Mouse (Mus musculus) limb, embryonic 13.5 days (tissue): ENCODE data around the gene Tnfsf8. TPM values are rescaled to one million over a fixed set of nuclear protein-coding genes. Genes with fewer than 3 reads are reported as not detected.

Experiments
- ATAC-seq: fragments of 200-750 bp; cut with Nextera tagmentation; 2 replicates; pipeline ENCODE4 v1.8.0; 2017; ENCODE audit warnings: low read depth, moderate number of reproducible peaks, moderate TSS enrichment; ENCODE audit not compliant: low FRiP score
- H3K27ac ChIP-seq: fragments of 300-500 bp; sonication (generic); 2 replicates; pipeline ENCODE4 v1.5.1; 2015; ENCODE audit warnings: inconsistent platforms, mild to moderate bottlenecking, moderate library complexity
- H3K27me3 ChIP-seq: fragments of 300-500 bp; sonication (generic); 2 replicates; pipeline ENCODE4 v1.6.1; 2015; ENCODE audit warnings: mild to moderate bottlenecking, inconsistent platforms
- H3K36me3 ChIP-seq: fragments of 300-500 bp; sonication (generic); 2 replicates; pipeline ENCODE4 v1.6.1; 2015; ENCODE audit warnings: inconsistent platforms, mild to moderate bottlenecking, moderate library complexity
- H3K4me1 ChIP-seq: fragments of 300-500 bp; sonication (generic); 2 replicates; pipeline ENCODE4 v1.6.1; 2015; ENCODE audit warnings: inconsistent platforms
- H3K4me2 ChIP-seq: fragments of 300-500 bp; sonication (generic); replicated peaks from 2 replicates; pipeline ENCODE4 v1.6.1; 2015; ENCODE audit warnings: inconsistent platforms, mild to moderate bottlenecking, moderate library complexity
- H3K4me3 ChIP-seq: fragments of 300-500 bp; sonication (generic); 2 replicates; pipeline ENCODE4 v1.5.1; 2015; ENCODE audit warnings: moderate library complexity, mild to moderate bottlenecking, inconsistent platforms
- H3K9ac ChIP-seq: fragments of 300-500 bp; sonication (generic); 2 replicates; pipeline ENCODE4 v1.6.1; 2015; ENCODE audit warnings: mild to moderate bottlenecking, inconsistent platforms
- H3K9me3 ChIP-seq: fragments of 300-500 bp; sonication (generic); 2 replicates; pipeline ENCODE4 v1.6.1; 2016; ENCODE audit warnings: inconsistent platforms
- WGBS: fragments of 180-500 bp; shearing (Covaris S2); methylation state at CpG from one replicate; pipeline ENCODE4 v1.1.7; 2015; 5-methylcytosine and 5-hydroxymethylcytosine counted together
- polyA plus RNA-seq: library from polyadenylated mRNA; unstranded; fragments of >200 nt; fragmentation: Nextera tagmentation; extraction: Ambion mirVana; gene quantifications from 2 replicates; pipeline ENCODE4 v1.2.1, GENCODE M21; 2015

Gene Tnfsf8
- polyA plus RNA-seq, 1 experiment from 2014 or later = not detected

GRCm38 (mm10) chr4:63862092-63862697 lies 1.0 kb upstream of the Tnfsf8 start:
- H3K27ac ChIP-seq = no peak overlapping the region
- no peaks in the 10 kb centered on the region for H3K9me3 ChIP-seq
- ATAC-seq = no peak
- H3K9ac ChIP-seq = no peak overlapping the region
- no peak overlapping the region for H3K4me2 ChIP-seq
- H3K27me3 ChIP-seq = no peaks in the 10 kb centered on the region
- H3K4me3 ChIP-seq = no peak overlapping the region
- 51% methylated on average over 4 of the region's 4 CpGs for WGBS
- peaks cover 19% of the 10 kb centered on the region for H3K4me1 ChIP-seq
- H3K36me3 ChIP-seq = no peaks in the 10 kb centered on the region

- no peak overlapping the region for H3K4me2 ChIP-seq
- no peak overlapping the region for H3K27ac ChIP-seq
- 83% methylated on average over 5 of the region's 5 CpGs for WGBS
- no peak overlapping the region for H3K9ac ChIP-seq
- H3K4me1 ChIP-seq = peaks cover 19% of the 10 kb centered on the region
- H3K4me3 ChIP-seq = no peak overlapping the region
- no peaks in the 10 kb centered on the region for H3K36me3 ChIP-seq
- H3K9me3 ChIP-seq = no peaks in the 10 kb centered on the region
- no peak for ATAC-seq
- H3K27me3 ChIP-seq = no peaks in the 10 kb centered on the region
Measured at GRCm38 (mm10) chr4:63860236-63860635, 911 bp downstream of the Tnfsf8 start.

GRCm38 (mm10) chr4:63859785-63860203 lies 1.4 kb downstream of the Tnfsf8 start:
- Histone ChIP-seq H3K27ac (no peak overlapping the region), H3K27me3 (no peaks in the 10 kb centered on the region), H3K4me1 (peaks cover 19% of the 10 kb centered on the region), H3K9me3 (no peaks in the 10 kb centered on the region), H3K36me3 (no peaks in the 10 kb centered on the region), H3K4me2 (no peak overlapping the region), H3K4me3 (no peak overlapping the region), H3K9ac (no peak overlapping the region)
- no peak for ATAC-seq
- WGBS = 78% methylated on average over 4 of the region's 4 CpGs

GRCm38 (mm10) chr4:63858646-63859224 lies 2.4 kb downstream of the Tnfsf8 start:
- Histone ChIP-seq H3K4me3 (no peak overlapping the region), H3K4me2 (no peak overlapping the region), H3K9ac (no peak overlapping the region), H3K9me3 (no peaks in the 10 kb centered on the region), H3K27ac (no peak overlapping the region), H3K4me1 (peaks cover 19% of the 10 kb centered on the region), H3K27me3 (no peaks in the 10 kb centered on the region), H3K36me3 (no peaks in the 10 kb centered on the region)
- no peak for ATAC-seq
- WGBS = 55% methylated on average over 7 of the region's 7 CpGs

GRCm38 (mm10) chr4:63856764-63857163 lies 4.4 kb downstream of the Tnfsf8 start:
- Histone ChIP-seq H3K27me3 (no peaks in the 10 kb centered on the region), H3K27ac (no peak overlapping the region), H3K9me3 (no peaks in the 10 kb centered on the region), H3K36me3 (no peaks in the 10 kb centered on the region), H3K4me2 (no peak overlapping the region), H3K4me3 (no peak overlapping the region), H3K9ac (no peak overlapping the region), H3K4me1 (peaks cover 11% of the 10 kb centered on the region)
- WGBS = 76% methylated on average over 6 of the region's 6 CpGs
- ATAC-seq = no peak

GRCm38 (mm10) chr4:63853782-63854386 lies 7.3 kb downstream of the Tnfsf8 start:
- no peak overlapping the region for H3K9ac ChIP-seq
- 82% methylated on average over 1 of the region's 1 CpGs for WGBS
- H3K4me3 ChIP-seq = no peak overlapping the region
- no peaks in the 10 kb centered on the region for H3K36me3 ChIP-seq
- no peak for ATAC-seq
- no peak overlapping the region for H3K4me2 ChIP-seq
- no peak overlapping the region for H3K27ac ChIP-seq
- no peaks in the 10 kb centered on the region for H3K4me1 ChIP-seq
- H3K27me3 ChIP-seq = no peaks in the 10 kb centered on the region
- no peaks in the 10 kb centered on the region for H3K9me3 ChIP-seq

GRCm38 (mm10) chr4:63850082-63850481 lies 11.1 kb downstream of the Tnfsf8 start:
- no peak overlapping the region for H3K9ac ChIP-seq
- H3K27me3 ChIP-seq = no peaks in the 10 kb centered on the region
- WGBS = 83% methylated on average over 2 of the region's 2 CpGs
- no peaks in the 10 kb centered on the region for H3K9me3 ChIP-seq
- no peak overlapping the region for H3K4me2 ChIP-seq
- no peak for ATAC-seq
- H3K4me1 ChIP-seq = no peaks in the 10 kb centered on the region
- no peak overlapping the region for H3K4me3 ChIP-seq
- no peaks in the 10 kb centered on the region for H3K36me3 ChIP-seq
- H3K27ac ChIP-seq = no peak overlapping the region

GRCm38 (mm10) chr4:63846881-63847597 lies 14.1 kb downstream of the Tnfsf8 start:
- no peaks in the 10 kb centered on the region for H3K9me3 ChIP-seq
- H3K4me1 ChIP-seq = no peaks in the 10 kb centered on the region
- H3K9ac ChIP-seq = no peak overlapping the region
- no peak overlapping the region for H3K27ac ChIP-seq
- no peak overlapping the region for H3K4me3 ChIP-seq
- ATAC-seq = no peak
- H3K4me2 ChIP-seq = no peak overlapping the region
- no peaks in the 10 kb centered on the region; the same call in 1 of the 2 replicates for H3K27me3 ChIP-seq
- WGBS = 72% methylated on average over 3 of the region's 3 CpGs
- H3K36me3 ChIP-seq = no peaks in the 10 kb centered on the region

- H3K4me1 ChIP-seq = no peaks in the 10 kb centered on the region
- H3K9ac ChIP-seq = no peak overlapping the region
- H3K4me3 ChIP-seq = no peak overlapping the region
- no peak overlapping the region for H3K4me2 ChIP-seq
- no peaks in the 10 kb centered on the region for H3K36me3 ChIP-seq
- H3K9me3 ChIP-seq = no peaks in the 10 kb centered on the region
- no peak overlapping the region for H3K27ac ChIP-seq
- WGBS = 74% methylated on average over 2 of the region's 2 CpGs
- ATAC-seq = no peak
- H3K27me3 ChIP-seq = no peaks in the 10 kb centered on the region; the same call in 1 of the 2 replicates
Measured at GRCm38 (mm10) chr4:63845760-63846159, 15.4 kb downstream of the Tnfsf8 start.

- Histone ChIP-seq H3K36me3 (no peaks in the 10 kb centered on the region), H3K4me2 (no peak overlapping the region), H3K27me3 (no peaks in the 10 kb centered on the region; the same call in 1 of the 2 replicates), H3K4me3 (no peak overlapping the region), H3K9me3 (no peaks in the 10 kb centered on the region), H3K9ac (no peak overlapping the region), H3K4me1 (no peaks in the 10 kb centered on the region), H3K27ac (no peak overlapping the region)
- WGBS = 26% methylated on average over 6 of the region's 6 CpGs
- no peak for ATAC-seq
Measured at GRCm38 (mm10) chr4:63843924-63844323, 17.2 kb downstream of the Tnfsf8 start.

GRCm38 (mm10) chr4:63842278-63842677 lies 18.9 kb downstream of the Tnfsf8 start:
- Histone ChIP-seq H3K27ac (no peak overlapping the region), H3K4me2 (no peak overlapping the region), H3K4me1 (no peaks in the 10 kb centered on the region), H3K9me3 (no peaks in the 10 kb centered on the region), H3K4me3 (no peak overlapping the region), H3K9ac (no peak overlapping the region), H3K36me3 (no peaks in the 10 kb centered on the region), H3K27me3 (no peaks in the 10 kb centered on the region; the same call in 1 of the 2 replicates)
- no peak for ATAC-seq
- 52% methylated on average over 1 of the region's 1 CpGs for WGBS

- no peak for ATAC-seq
- Histone ChIP-seq H3K4me1 (no peaks in the 10 kb centered on the region), H3K27me3 (no peaks in the 10 kb centered on the region; the same call in 1 of the 2 replicates), H3K9ac (no peak overlapping the region), H3K9me3 (no peaks in the 10 kb centered on the region), H3K36me3 (no peaks in the 10 kb centered on the region), H3K27ac (no peak overlapping the region), H3K4me3 (no peak overlapping the region), H3K4me2 (no peak overlapping the region)
- 56% methylated on average over 5 of the region's 5 CpGs for WGBS
Measured at GRCm38 (mm10) chr4:63840457-63840856, 20.7 kb downstream of the Tnfsf8 start.
